Mouse (Mus musculus) brain, embryonic 18.5 days (tissue): ENCODE measurements around the gene Olfr836.
"Not testable (repeated sequence)": the region's sequence is repeated elsewhere in the genome, so short reads cannot be mapped to it uniquely, and the experiment has no call there.

Experiments used
- DNase-seq: peaks from one replicate; pipeline ENCODE4 v3.0.0-alpha.2; 2012; ENCODE audit warnings: low read depth, low spot score

Olfr836 gene

DNA sequence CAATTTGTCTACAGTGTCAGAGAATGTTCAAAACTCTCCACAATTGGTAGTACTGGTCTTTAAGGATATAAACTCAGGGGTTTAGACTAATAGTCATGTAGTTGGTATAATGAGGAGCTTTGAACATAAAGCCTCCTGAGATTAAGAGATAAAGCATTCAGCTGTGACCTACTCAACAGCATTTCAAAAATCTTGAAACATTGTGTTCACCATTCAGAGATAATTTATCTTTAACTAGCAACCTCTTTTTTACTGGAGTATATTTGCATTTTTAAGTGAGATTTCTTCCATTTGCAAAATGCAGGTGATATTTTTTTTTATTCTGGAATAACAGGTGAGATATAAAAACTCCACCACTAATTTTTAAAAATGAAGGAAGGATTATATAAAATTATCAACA lies at the start of gene Olfr836:
TSS of gene Olfr836 (plus strand) at position 301 of the 400 bp plus-strand sequence.
- no peak for DNase-seq

DNA sequence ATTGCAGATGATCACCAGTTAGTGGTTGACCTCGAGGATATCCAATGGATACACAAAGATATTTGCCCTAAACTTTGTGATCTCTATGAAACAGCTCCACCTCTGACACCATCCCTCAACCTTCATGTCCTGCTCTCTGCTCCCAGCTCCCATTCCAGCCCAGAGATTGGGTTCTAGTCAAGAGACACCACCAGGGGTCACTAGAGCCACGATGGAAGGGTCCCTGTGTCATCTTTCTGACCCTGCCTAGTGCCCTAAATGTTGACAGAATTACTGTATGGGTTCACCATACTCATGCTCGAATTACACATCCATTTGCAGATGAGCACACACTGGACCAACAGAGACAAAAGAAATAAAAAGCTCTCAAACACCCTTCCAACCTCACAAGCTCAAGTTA lies 35.2 kb upstream of the Olfr836 start:
- DNase-seq: no peak

DNA sequence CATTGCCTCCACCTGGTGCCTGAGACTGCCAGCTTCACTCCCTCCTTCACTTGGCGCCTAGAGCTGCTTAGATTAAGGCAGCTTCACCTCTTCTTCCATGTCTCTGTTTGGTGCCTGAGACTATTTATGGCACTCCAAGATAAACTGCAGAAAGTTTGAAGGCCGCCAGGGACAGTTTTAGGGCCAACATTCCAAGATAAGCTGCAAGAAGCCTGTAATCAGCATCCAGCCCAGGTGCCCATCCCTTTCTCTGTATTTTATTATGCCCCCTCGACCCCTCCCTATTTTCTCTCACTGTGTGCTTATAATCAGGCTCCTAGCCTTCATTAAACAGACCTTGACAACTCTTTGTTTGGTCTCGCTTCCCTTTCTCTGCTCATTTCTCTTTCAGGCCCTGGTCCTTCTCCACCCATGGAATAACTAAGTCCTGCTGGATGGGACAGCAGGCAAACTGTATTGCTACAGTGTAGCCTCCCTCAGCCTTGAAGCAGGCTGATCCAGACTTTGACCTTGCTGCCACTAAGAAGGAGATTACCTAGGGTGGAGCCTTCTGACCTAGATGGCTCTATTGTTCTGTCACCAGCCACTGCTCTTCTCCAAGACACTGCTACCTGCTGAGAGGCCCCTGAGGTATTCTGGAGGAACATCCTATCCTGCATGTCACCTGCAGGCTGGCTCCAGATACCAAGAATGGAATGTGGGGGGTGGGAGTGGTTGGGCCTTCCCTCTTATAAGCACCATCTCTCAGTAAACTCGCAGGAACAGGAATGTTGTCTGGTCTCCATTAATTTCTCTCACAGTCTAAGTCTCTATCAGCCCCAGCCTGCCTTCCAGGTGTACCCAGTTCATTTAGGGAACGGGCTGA lies 27.1 kb upstream of the Olfr836 start:
- not testable (repeated sequence) for DNase-seq

DNA sequence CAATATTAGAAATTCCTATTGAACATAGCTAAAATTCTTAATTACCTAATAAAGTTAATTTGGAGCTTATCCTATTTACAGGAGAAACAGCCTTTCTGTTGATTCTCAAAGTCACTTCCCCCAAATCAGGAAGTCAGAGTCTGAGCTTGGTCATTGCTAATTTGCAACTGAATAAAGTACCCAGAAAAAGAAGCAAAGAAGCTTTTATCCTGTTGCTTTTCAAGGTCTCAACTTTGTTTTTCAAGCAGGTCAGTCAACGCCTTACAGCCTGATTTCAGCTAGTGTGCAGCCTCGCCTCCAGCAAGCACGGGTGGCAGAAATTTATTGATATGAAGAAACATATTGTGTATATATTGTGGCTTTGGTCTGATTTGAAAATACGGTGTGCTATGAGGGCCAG lies 22.9 kb upstream of the Olfr836 start:
- DNase-seq: no peak

DNA sequence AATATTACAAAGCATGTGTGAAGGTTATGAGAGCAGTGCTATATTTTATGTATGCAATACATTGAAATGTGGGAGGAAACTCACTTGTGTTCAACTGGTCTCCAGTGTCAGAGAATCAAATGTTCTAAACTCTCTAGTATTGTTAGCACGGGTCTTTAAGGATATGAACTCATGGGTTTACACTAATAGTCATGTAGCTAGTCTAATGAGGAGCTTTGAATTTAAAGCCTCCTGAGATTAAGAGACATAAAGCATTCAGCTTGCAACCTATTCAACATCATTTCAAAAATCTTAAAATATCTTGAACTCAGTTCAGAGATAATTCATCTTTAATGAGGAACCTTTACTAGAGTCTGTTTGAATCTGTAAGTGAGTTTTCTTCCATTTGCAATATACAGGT lies 15.8 kb downstream of the Olfr836 start, which contains the start of gene Olfr837:
TSS of gene Olfr837 (plus strand) at position 301 of the 400 bp plus-strand sequence.
- no peak for DNase-seq
